Mouse (Mus musculus) liver, embryonic 13.5 days (tissue): ENCODE data around the gene Slc25a54. TPM values are rescaled to one million over a fixed set of nuclear protein-coding genes. Genes with fewer than 3 reads are reported as not detected.

Source experiments
- microRNA-seq: library from miRNA; unstranded; fragments of <30 nt; microRNA quantifications from one replicate; pipeline ENCODE4, GENCODE M21; 2016
- polyA plus RNA-seq: library from polyadenylated mRNA; unstranded; fragments of >200 nt; fragmentation: Nextera tagmentation; extraction: Ambion mirVana; gene quantifications from 2 replicates; pipeline ENCODE4 v1.2.1, GENCODE M21; 2015

The Slc25a54 gene
- polyA plus RNA-seq, 1 experiment from 2014 or later: not detected

Small RNAs within 50 kb of the gene (microRNA-seq; reads per million reads assigned to microRNA genes)
- gene Gm44384: not detected

Other genes with a start within 250 kb of the Slc25a54 start
- gene Stxbp3, start 239.9 kb upstream of the Slc25a54 start, polyA plus RNA-seq: 19.0 and 24.6 TPM in 2 replicates
- 0.05 TPM in 1 of 2 replicates, not detected in the other for gene Fndc7, start 190.5 kb upstream of the Slc25a54 start, polyA plus RNA-seq
- gene Prpf38b, start 168.7 kb upstream of the Slc25a54 start, polyA plus RNA-seq: 37.9 and 52.9 TPM in 2 replicates
- gene Henmt1, start 140.6 kb upstream of the Slc25a54 start, polyA plus RNA-seq: 0.08 TPM in 1 of 2 replicates, not detected in the other
- gene Gm9857, start 140.0 kb upstream of the Slc25a54 start, polyA plus RNA-seq: not detected in 2 replicates
- gene Fam102b, start 52.9 kb upstream of the Slc25a54 start, polyA plus RNA-seq: 1.6 and 1.9 TPM in 2 replicates
- gene Slc25a24, start 42.7 kb downstream of the Slc25a54 start, polyA plus RNA-seq: 4.9 and 5.9 TPM in 2 replicates